Mouse (Mus musculus): ENCODE results near the gene Susd1. TPM values are rescaled to one million over a fixed set of nuclear protein-coding genes. Genes with fewer than 3 reads are reported as not detected.
"Not testable (repeated sequence)": the region's sequence is repeated elsewhere in the genome, so short reads cannot be mapped to it uniquely, and the experiment has no call there.

Gene Susd1
- total RNA-seq, 2 experiments from 2014 or later: 6.0 to 6.4 TPM

DNA sequence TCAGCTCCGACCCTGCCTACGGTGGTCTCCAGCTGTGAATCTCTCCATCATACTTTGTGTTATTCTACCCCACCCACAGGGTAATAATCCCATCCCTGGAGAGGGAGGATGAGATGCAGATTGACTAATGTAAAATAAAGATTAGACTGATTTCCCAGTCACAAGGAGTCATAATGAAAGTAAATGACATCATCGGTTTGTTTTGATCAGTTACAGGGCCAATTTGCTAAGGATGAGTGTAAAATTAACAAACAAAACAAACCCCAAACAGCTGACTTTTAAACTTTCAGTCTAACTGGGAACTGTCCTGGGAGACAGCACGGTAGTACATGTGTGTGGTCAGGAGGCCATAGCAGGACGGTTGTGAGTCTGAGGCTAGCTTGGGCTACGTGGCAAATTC is 143.3 kb downstream of the Susd1 start:
- intact Hi-C loops (cut with DNase I): no loop called here
- no peak for DNase-seq

DNA sequence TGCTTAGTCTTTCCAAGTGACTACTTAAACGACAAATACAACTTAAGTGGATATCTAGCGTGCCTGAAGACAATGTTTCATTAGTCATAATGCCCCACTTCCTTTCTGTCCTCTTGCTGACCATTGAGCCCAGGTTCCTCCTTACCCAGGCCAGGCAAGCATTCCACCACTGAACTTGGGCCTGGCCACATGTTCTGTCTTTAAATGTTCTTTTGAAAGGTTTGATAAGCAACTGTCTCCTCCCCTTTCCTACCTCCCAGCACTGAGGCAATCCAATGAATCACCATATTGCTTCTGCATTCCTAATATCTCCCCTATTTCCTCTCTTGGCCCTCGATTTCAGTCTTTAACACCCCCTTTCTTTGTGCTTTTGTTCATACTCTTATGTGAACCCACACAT is 143.8 kb downstream of the Susd1 start:
- intact Hi-C loops (cut with DNase I): no loop called here
- no peak for DNase-seq

DNA sequence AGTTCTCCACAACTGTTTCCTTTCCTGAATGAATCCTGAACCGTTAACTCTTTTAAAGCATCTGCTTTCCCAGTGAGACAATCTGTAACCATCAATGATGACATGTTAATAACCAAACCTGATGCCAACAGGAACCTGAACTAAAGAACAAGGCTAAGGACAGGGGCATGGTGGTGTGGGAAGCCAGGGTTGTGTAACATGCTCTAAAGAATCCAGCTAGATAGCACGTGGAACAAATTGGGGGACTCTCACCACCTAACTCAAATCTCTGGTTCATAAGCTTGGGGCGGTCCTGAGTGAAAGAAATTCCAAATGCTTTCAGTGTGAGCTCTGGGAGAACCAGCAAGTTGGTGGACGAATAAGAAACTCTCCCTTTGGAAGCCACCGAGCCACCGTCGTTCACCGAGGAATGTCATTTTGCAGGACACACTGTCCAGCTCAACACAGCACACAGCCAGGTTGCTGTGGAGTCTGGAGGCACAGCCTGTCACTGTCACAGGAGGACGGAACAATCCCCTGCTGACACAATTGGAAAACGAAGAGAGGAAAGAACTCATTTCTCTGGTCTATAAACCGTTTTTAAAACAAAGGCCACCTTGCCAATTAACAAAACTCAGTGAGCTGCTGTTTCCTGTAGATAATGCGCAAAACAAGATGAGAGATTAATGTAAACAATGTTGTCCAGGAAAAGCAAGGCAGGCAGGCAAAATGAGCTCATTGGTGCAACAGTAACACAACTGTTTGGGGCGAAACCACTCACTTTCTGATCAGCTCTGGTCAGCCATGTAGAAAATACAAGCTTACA is 146.3 kb downstream of the Susd1 start:
- DNase-seq: no peak
- intact Hi-C loops (cut with DNase I): no loop called here

DNA sequence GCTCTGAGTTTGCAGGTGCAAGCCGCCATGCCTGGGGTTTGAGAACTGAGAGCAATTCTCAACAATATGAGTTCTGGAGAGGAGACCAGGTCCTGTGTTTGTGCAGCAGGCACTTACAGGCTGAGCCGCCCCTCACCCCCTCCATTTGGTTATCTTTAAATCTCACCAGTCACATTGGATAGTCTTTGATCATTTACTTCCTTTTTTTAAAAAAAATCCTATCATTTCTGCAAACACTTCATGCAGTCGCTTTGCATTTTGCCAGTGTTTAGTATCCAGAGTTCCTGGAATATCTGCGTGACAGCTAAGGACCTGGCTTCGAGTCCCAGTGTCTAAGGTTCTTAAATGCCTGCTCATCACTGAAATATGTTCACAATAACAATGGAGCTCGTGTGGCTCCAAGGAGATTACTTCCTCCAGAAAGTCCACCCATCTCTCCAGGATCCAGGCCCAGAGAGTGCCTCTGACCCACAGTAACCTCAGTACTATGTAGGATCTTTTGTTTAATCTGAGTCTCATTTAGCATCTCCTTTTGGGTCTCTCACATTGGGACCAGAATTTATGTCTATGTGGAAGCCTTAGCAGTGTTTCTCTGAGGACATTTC is 147.4 kb downstream of the Susd1 start:
- intact Hi-C loops (cut with DNase I): no loop called here
- DNase-seq: no peak

DNA sequence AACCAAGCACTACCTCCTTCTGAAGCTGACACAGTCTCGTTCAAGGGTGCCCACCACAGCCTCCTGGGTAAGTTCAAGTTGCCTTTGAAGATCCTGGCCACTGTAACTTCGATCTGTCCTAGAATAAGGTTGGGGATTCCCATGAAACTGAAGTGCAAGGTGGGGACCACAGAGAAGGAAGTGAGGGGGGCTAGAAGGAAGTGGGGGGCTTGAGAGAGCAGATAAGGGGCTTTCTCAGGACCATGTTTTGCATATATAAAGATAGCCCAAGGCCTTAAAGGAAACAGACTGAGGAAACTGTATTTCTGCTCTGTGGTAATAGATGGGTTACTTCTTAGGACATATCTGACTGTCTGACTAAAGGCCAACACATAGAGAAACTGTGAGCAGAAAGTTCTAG is 151.3 kb downstream of the Susd1 start:
- no peak for DNase-seq
- intact Hi-C loops (cut with DNase I): no loop called here

GRCm38 (mm10) chr4:59286351-59286750 is 152.1 kb downstream of the Susd1 start:
- intact Hi-C loops (cut with DNase I): not testable (repeated sequence)
- DNase-seq: peak; percentile 40

DNA sequence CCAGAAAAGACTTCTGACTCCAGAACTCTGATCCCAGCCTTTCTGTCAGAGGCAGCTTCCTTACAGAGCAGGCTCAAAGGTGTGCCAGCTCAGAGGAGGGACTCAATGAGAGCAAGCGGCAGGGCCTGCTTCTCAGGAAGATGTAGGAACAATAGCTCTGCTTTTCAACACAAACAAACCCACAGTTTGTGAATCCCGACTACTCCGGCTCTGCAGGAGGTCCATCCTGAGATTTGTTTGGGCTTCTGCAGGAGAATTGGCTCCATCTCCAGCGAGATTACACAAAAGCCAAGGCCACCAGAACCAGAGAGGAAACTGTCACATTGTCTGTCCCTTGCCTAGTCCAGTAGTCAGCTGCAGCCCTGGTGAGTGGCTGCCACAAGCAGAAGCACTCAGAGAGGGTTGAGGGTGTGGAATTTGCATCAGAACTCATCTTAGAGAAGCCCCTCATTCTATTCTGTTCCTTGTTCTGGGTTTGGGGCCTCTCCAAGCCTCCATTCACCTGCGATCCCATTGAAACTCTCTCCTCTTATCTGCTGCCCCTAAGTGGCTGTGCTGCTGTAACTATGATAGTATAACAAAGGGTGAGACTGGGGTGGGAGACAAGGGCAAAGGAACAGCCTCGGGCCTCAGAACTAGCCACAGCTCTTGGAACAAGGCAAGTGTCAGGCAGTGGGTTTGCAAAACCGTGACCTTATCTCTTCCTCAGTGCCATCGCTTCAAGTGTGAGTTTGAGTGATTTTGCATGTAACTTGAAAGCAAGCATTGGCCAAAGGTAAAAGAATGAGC is 155.5 kb downstream of the Susd1 start:
- intact Hi-C loops (cut with DNase I): no loop called here
- DNase-seq: no peak

DNA sequence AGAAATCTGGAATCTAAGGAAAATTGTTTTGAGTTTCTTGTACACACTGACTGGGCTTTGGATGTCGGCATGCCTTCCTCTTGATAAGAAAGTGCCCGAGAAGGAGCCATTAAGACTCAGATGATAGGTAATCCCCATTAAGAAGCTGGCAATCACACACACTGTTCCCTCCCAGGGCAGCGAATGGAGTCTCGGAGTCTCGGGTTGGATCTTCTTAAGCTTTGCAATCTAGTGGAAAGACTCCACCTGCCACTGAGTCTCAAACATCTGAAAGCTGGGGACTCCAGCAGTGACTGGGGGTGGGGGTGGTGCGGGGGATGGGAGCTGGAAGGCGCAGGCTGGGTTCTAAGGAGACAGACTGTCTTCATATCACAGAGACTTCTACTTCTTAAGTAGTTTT is 156.3 kb downstream of the Susd1 start:
- intact Hi-C loops (cut with DNase I): no loop called here
- peak; percentile 10 for DNase-seq

DNA sequence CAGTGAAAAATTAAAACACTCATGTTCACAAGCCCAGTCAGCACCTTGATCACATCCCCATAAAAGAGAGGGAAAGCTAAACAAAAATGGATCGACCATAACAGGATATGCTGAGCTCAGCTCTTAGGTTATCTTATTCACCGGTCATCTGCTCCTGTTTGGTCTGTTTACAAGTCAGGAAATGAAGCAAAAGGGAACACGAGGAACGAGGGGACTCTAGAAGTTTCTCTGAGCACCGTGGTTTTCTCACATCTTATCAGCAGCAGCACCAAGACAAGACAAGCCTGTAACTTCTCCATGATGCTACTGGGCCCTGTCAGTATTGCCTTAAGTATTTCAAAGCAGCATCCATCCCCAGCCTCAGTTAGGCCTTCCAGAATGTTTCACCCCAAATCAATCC is 157.6 kb downstream of the Susd1 start:
- intact Hi-C loops (cut with DNase I): no loop called here
- no peak for DNase-seq

- no peak for DNase-seq
- intact Hi-C loops (cut with DNase I): no loop called here
These were observed 159.3 kb downstream of the Susd1 start for GRCm38 (mm10) chr4:59279111-59279510.

- DNase-seq: no peak
- intact Hi-C loops (cut with DNase I): no loop called here
These were observed 160.0 kb downstream of the Susd1 start for GRCm38 (mm10) chr4:59278410-59278809.

DNA sequence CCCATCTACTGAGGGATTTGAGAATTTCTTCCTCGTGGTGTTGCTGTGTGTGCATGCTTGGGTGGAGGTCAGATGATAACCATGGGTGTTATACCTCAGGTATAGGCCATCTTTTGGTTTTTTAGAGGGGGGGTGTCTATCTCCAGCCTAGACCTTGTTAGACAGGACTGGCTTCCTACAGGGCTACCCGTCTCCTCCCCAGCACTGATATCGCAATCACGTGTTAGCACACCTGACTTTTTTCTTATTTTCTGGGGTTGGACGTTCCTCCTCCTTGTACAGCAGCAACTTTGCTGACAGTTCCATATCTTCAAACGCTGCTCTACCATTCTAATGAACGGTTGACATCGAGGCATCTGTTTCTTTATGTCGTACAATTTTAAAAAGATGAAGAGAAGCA is 160.5 kb downstream of the Susd1 start:
- intact Hi-C loops (cut with DNase I): no loop called here
- no peak for DNase-seq

DNA sequence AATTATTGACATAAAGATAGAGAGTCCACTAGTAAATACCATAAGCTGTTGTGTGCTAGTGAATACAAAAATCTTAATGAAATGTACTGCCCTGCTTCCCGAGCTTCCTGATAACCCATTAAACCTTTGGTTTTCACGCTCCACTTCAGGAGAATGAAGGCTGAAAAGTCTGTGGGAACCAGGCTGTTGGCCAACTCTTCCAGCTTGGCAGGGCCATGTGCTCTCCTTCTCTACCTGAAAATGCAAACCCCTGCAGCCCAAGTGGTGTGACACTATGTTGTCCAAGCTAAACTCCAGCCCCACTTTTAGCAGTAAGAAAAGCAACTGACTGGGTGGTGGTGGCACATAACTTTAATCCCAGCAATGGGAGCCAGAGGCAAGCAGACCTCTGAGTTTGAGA is 162.5 kb downstream of the Susd1 start:
- intact Hi-C loops (cut with DNase I): no loop called here
- DNase-seq: no peak

DNA sequence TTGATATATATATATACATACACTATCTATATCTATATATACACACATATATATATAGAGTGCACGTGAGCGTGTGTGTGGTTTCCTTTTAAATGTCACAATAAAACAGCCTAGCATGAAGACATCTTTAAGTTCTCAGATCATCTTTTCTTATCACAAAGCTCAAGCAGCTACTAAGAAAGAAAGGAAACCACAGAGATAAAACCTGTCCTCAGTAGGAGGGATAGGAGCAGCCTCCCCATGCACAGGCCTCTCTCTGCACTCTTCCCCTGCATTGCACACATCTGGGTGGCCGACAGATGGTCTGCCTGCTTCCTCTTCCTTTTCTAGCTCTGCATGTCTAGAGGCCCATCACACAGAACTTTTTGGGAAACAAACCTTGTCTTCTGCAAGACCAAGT is 162.9 kb downstream of the Susd1 start:
- intact Hi-C loops (cut with DNase I): no loop called here
- no peak for DNase-seq

DNA sequence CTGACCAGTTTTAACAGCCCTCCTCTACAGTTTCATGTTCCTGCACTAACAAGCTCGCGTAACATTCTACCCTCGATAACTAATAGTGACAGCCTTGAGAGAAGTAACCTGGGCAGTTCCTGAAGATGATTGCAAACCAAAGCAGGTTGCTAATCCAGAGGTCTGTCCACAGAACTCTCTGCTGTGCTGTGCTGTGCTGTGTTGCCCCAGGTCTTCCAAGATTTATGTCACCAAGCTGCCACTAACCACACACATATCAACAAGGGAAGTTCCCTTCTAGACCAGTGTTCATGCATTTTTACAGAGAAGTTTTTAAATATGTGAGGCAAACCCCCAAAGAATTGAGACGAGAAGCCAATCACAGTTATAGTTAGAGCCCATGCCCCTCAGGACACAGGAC is 164.3 kb downstream of the Susd1 start:
- intact Hi-C loops (cut with DNase I): no loop called here
- no peak for DNase-seq

DNA sequence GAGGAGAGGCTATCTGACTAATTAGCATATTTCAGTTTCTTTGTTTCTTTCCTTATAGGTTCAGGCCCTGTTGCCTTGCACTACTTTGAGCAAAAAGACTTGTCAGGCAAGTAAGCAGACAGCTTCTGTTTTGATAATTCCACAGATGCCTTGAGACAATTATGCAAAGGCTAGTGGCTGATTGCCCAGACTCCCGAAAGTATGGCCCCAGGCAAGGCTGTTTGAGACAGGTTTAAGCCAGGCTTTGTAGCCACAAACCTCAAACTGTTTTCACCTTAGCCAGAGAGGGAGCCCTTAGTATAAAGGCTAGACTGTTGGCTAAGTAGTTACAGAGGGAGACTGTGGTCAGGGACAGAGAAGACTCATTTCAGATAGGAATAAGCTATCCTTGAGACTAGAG is 165.1 kb downstream of the Susd1 start:
- peak; percentile 29 for DNase-seq
- intact Hi-C loops (cut with DNase I): no loop called here

- DNase-seq: no peak
- intact Hi-C loops (cut with DNase I): no loop called here
These were observed 172.8 kb downstream of the Susd1 start for GRCm38 (mm10) chr4:59265631-59266030.

GRCm38 (mm10) chr4:59265182-59265581 is 173.3 kb downstream of the Susd1 start:
- intact Hi-C loops (cut with DNase I): no loop called here
- DNase-seq: no peak

Measured in left cerebral cortex, postnatal 4 days (tissue).